Mouse (Mus musculus): ENCODE results near the gene Gpa33. TPM values are rescaled to one million over a fixed set of nuclear protein-coding genes. Genes with fewer than 3 reads are reported as not detected.
"Not testable (repeated sequence)": the region's sequence is repeated elsewhere in the genome, so short reads cannot be mapped to it uniquely, and the experiment has no call there.

Gpa33 gene
- polyA plus RNA-seq, 3 experiments from 2014 or later, result not detected

GRCm38 (mm10) chr1:166135091-166135740 is 5.2 kb downstream of the Gpa33 start:
- no peak for ATAC-seq

GRCm38 (mm10) chr1:166137244-166137938 is 7.4 kb downstream of the Gpa33 start:
- no peak for ATAC-seq

GRCm38 (mm10) chr1:166138136-166138535 is 8.1 kb downstream of the Gpa33 start:
- no peak for ATAC-seq

GRCm38 (mm10) chr1:166139113-166139512 is 9.1 kb downstream of the Gpa33 start:
- ATAC-seq, result no peak

GRCm38 (mm10) chr1:166139620-166140184 is 9.7 kb downstream of the Gpa33 start:
- no peak for ATAC-seq

- ATAC-seq, result not testable (repeated sequence)
These were observed 11.8 kb downstream of the Gpa33 start for GRCm38 (mm10) chr1:166141868-166142267.

GRCm38 (mm10) chr1:166142369-166142768 is 12.3 kb downstream of the Gpa33 start:
- no peak for ATAC-seq

GRCm38 (mm10) chr1:166146626-166147025 is 16.6 kb downstream of the Gpa33 start:
- no peak for ATAC-seq

- ATAC-seq, result no peak
These were observed 17.6 kb downstream of the Gpa33 start for GRCm38 (mm10) chr1:166147657-166148056.

- no peak for ATAC-seq
These were observed 19.4 kb downstream of the Gpa33 start for GRCm38 (mm10) chr1:166149441-166149840.

- ATAC-seq, result no peak
These were observed 20.0 kb downstream of the Gpa33 start for GRCm38 (mm10) chr1:166150035-166150434.

- no peak for ATAC-seq
These were observed 21.3 kb downstream of the Gpa33 start for GRCm38 (mm10) chr1:166151341-166151740.

- no peak for ATAC-seq
These were observed 22.0 kb downstream of the Gpa33 start for GRCm38 (mm10) chr1:166152034-166152433.

GRCm38 (mm10) chr1:166153351-166154120 is 23.5 kb downstream of the Gpa33 start:
- peak; percentile 78 for ATAC-seq

GRCm38 (mm10) chr1:166154162-166155112 is 24.4 kb downstream of the Gpa33 start:
- peak; percentile 92 for ATAC-seq

GRCm38 (mm10) chr1:166155113-166155494 is 25.1 kb downstream of the Gpa33 start:
- ATAC-seq, result no peak

- ATAC-seq, result no peak
These were observed 27.7 kb downstream of the Gpa33 start for GRCm38 (mm10) chr1:166157712-166158111.

GRCm38 (mm10) chr1:166158664-166159063 is 28.6 kb downstream of the Gpa33 start:
- no peak for ATAC-seq

GRCm38 (mm10) chr1:166160111-166160510 is 30.1 kb downstream of the Gpa33 start:
- no peak for ATAC-seq

- peak; percentile 68 for ATAC-seq
These were observed 30.8 kb downstream of the Gpa33 start for GRCm38 (mm10) chr1:166160569-166161445.

GRCm38 (mm10) chr1:166164580-166164979 is 34.5 kb downstream of the Gpa33 start:
- ATAC-seq, result no peak
